Mouse (Mus musculus) heart, embryonic 13.5 days (tissue): ENCODE data around the gene Smok2b. TPM values are rescaled to one million over a fixed set of nuclear protein-coding genes. Genes with fewer than 3 reads are reported as not detected.
"Not testable (repeated sequence)": the region's sequence is repeated elsewhere in the genome, so short reads cannot be mapped to it uniquely, and the experiment has no call there.

Experiments used
- ATAC-seq: fragments of 200-750 bp; cut with Nextera tagmentation; 2 replicates; pipeline ENCODE4 v1.8.0; 2017; ENCODE audit warnings: moderate TSS enrichment; ENCODE audit not compliant: insufficient number of reproducible peaks, low FRiP score, low TSS enrichment; ENCODE audit errors: extremely low read depth
- H3K27ac ChIP-seq: fragments of 300-500 bp; sonication (generic); replicated peaks from 2 replicates; pipeline ENCODE4 v1.5.1; 2015; ENCODE audit warnings: moderate library complexity, mild to moderate bottlenecking, inconsistent platforms
- H3K27me3 ChIP-seq: fragments of 300-500 bp; sonication (generic); replicated peaks from 2 replicates; pipeline ENCODE4 v1.6.1; 2015; ENCODE audit warnings: mild to moderate bottlenecking, inconsistent platforms
- H3K36me3 ChIP-seq: fragments of 300-500 bp; sonication (generic); 2 replicates; pipeline ENCODE4 v1.6.1; 2015; ENCODE audit warnings: mild to moderate bottlenecking, inconsistent platforms
- H3K4me1 ChIP-seq: fragments of 300-500 bp; sonication (generic); 2 replicates; pipeline ENCODE4 v1.6.1; 2015; ENCODE audit warnings: inconsistent platforms
- H3K4me2 ChIP-seq: fragments of 300-500 bp; sonication (generic); 2 replicates; pipeline ENCODE4 v1.6.1; 2015; ENCODE audit warnings: inconsistent platforms, mild to moderate bottlenecking, moderate library complexity
- H3K4me3 ChIP-seq: fragments of 300-500 bp; sonication (generic); 2 replicates; pipeline ENCODE4 v1.5.1; 2015; ENCODE audit warnings: moderate library complexity, mild to moderate bottlenecking, inconsistent platforms
- H3K9ac ChIP-seq: fragments of 300-500 bp; sonication (generic); 2 replicates; pipeline ENCODE4 v1.6.1; 2015; ENCODE audit warnings: inconsistent platforms, mild to moderate bottlenecking, moderate library complexity
- H3K9me3 ChIP-seq: fragments of 300-500 bp; sonication (generic); 2 replicates; pipeline ENCODE4 v1.6.1; 2016; ENCODE audit warnings: inconsistent platforms
- WGBS: fragments of 180-500 bp; shearing (Covaris S2); methylation state at CpG from one replicate; pipeline ENCODE4 v1.1.7; 2015; ENCODE audit warnings: mixed read lengths; 5-methylcytosine and 5-hydroxymethylcytosine counted together
- polyA plus RNA-seq: library from polyadenylated mRNA; unstranded; fragments of >200 nt; fragmentation: Nextera tagmentation; extraction: Ambion mirVana; gene quantifications from 2 replicates; pipeline ENCODE4 v1.2.1, GENCODE M21; 2015

Gene Smok2b
- polyA plus RNA-seq, 1 experiment from 2014 or later = not detected

DNA sequence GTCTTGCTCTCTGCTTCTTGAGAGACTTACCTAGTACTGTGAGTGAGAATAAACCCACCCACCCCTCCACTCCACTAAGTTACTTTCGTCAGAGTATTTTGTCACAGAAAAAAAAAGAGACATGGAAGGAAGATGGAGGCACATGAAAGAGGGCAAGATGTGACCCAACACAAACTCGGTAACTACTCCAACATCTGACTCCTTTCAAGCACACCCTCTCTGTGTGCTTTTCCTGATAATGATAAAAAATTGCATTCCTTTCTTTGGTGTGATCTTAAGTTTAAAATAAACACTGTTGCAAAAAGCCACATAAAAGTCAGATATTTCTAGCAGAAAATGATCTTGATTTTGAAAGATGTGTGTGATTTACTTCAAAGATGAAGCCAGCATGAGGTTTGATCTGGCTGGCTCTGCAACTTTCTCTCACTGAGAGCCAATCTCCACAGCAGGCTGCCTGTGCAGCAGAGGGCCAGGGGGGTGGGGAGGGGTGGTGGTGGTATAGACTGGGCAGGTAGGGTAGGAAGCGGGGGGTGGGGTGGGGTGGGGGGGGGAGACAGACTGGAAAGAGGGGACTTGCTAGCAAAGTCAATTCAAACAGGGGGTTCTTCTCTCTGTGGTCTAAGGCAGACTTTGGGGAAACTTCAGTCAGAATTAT, 27.5 kb upstream of the Smok2b start:
- H3K27ac ChIP-seq, H3K4me1 ChIP-seq, H3K4me2 ChIP-seq, H3K27me3 ChIP-seq, H3K4me3 ChIP-seq, H3K36me3 ChIP-seq, H3K9ac ChIP-seq, ATAC-seq: not testable (repeated sequence)
- 63% methylated on average over 2 of the region's 3 CpGs for WGBS
- H3K9me3 ChIP-seq = peaks cover 53% of the 10 kb centered on the region

DNA sequence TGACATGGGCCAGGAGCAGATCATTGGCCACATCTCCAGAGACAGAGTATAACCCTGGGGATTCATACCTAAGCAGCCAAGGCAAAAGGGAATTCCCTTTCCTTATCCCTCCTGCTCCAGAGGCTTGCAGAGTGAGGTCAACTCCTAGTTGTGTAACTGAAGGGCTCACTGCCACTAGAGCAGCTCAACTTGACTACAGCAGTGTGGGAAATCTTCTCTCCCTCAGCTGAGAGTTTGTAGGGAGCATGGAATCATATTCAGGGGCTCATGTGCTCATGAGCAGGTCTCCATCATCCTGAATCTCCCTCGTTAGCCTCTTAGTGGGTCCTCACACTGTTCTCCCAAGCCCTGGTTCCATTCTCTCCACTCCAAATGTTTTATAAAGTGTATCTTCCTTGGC, 24.8 kb upstream of the Smok2b start:
- not testable (repeated sequence) for H3K27me3 ChIP-seq, H3K4me1 ChIP-seq, ATAC-seq, H3K9ac ChIP-seq, H3K4me3 ChIP-seq, H3K36me3 ChIP-seq, H3K27ac ChIP-seq, H3K4me2 ChIP-seq
- WGBS = 67% methylated on average over 1 of the region's 1 CpGs
- H3K9me3 ChIP-seq = peaks cover 58% of the 10 kb centered on the region

DNA sequence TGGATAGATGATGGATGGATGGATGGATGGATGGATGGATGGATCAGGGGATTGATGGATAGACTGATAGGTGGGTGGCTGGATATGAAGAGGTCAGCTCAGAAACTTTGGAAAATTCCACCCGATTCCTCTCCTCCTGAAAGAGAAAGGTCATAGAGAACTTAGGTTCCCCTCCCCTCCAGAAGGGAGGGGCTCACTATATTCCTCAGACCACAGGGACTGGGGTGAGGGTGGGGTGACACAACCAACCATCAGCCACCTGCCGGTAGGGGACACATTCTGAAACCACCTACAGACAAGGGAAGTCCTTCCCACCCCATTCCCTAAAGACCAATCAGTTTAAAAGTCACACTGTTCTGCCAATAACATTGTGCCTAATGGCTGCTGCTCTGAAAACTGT, 23.6 kb upstream of the Smok2b start:
- Histone ChIP-seq H3K9me3 (peaks cover 57% of the 10 kb centered on the region), H3K27ac (no peak overlapping the region), H3K4me2 (no peak overlapping the region), H3K4me3 (no peak overlapping the region), H3K27me3 (no peaks in the 10 kb centered on the region), H3K9ac (no peak overlapping the region), H3K4me1 (no peaks in the 10 kb centered on the region), H3K36me3 (no peaks in the 10 kb centered on the region)
- 0 out of 2 replicates have a peak, but pooled peaks have one; percentile 10 for ATAC-seq
- 77% methylated on average over 2 of the region's 2 CpGs for WGBS

DNA sequence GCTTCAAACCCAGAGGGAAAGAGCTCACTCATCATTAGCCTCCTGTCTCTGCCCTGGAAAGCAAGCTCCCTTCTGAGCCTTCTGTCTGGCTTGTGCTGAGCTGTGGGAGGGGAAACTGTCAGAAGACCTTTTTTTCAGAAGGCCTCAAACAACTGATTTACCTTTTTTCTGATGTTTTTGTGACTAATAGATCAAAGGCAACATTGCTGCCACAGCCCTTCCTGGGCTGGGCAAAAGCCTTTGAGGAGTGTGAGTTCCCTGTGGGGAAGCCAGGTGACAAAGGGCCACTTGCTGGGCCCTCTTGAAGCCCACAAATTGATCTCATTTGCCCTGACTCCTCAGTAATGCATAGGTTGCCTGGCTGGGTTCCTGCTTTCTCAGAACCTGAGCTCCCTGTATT, 21.6 kb upstream of the Smok2b start:
- H3K27ac ChIP-seq, H3K9ac ChIP-seq: not testable (repeated sequence)
- H3K9me3 ChIP-seq = peaks cover 70% of the 10 kb centered on the region

DNA sequence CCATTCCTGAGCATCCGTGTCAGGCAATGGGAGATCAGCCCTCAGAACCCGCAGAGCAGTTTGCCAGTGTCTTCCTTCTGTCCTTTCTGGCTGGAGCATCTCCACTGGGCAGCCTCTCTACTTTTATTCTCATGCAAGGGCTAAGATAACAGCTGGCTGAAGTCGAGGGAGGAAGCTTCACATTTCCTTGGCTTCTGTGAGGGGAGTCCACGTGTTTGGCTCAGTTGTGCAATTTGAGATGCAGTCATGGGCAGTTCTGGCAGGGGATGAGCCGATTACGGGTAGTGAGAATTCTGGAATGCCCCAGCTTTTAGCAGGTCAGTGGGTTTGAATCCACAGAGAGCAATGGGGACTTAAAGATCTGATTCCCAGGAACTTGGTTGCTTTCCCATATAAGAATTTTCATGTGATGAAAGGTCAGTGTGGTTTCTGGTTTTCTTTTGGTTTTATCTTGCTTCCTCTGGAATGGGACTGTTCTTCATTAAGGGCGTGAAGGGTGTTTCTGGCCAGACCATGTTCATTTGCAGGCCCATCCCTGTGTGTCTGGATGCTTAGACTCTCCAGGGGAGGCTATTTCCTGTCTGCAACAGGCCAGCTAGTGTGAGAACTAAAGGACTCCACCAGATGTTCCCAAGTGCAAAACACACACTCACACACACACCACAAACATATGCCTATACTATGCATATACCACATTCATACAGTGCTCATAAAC, 17.8 kb upstream of the Smok2b start:
- no peak overlapping the region for H3K4me3 ChIP-seq
- H3K4me2 ChIP-seq = no peak overlapping the region
- no peaks in the 10 kb centered on the region for H3K4me1 ChIP-seq
- ATAC-seq = no peak
- no peaks in the 10 kb centered on the region for H3K27me3 ChIP-seq
- H3K9me3 ChIP-seq = peaks cover 90% of the 10 kb centered on the region
- no peak overlapping the region for H3K9ac ChIP-seq
- 59% methylated on average over 7 of the region's 7 CpGs for WGBS
- H3K36me3 ChIP-seq = no peaks in the 10 kb centered on the region
- no peak overlapping the region for H3K27ac ChIP-seq

More for the DNA sequence above, 21.6 kb upstream of the Smok2b start:
- H3K36me3 ChIP-seq, H3K4me3 ChIP-seq, ATAC-seq, H3K4me1 ChIP-seq, H3K27me3 ChIP-seq, H3K4me2 ChIP-seq: not testable (repeated sequence)

DNA sequence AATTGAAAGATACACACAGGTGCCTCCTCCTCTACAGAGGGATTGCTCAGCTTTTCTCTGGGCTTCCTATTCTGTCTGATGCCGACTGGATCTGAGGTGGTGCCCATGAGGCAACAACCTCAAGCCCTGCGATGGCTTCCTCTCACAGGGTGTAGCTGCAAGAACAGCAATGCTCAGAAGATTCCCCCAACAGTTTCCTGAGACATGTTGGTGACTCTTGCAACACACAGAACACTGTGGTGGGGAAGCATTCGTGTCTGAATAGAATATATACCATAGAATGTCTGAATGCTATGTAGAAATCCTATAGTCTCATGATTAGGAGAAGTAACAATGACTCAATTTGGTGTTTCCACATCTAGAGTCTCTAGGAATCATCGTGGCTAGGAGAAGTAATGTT, 15.9 kb upstream of the Smok2b start:
- no peaks in the 10 kb centered on the region for H3K4me1 ChIP-seq
- H3K27ac ChIP-seq = no peak overlapping the region
- no peaks in the 10 kb centered on the region for H3K36me3 ChIP-seq
- H3K27me3 ChIP-seq = no peaks in the 10 kb centered on the region
- no peak overlapping the region for H3K4me2 ChIP-seq
- peaks cover 94% of the 10 kb centered on the region for H3K9me3 ChIP-seq
- 50% methylated on average over 4 of the region's 4 CpGs for WGBS
- H3K9ac ChIP-seq = no peak overlapping the region
- no peak overlapping the region for H3K4me3 ChIP-seq
- ATAC-seq = no peak

DNA sequence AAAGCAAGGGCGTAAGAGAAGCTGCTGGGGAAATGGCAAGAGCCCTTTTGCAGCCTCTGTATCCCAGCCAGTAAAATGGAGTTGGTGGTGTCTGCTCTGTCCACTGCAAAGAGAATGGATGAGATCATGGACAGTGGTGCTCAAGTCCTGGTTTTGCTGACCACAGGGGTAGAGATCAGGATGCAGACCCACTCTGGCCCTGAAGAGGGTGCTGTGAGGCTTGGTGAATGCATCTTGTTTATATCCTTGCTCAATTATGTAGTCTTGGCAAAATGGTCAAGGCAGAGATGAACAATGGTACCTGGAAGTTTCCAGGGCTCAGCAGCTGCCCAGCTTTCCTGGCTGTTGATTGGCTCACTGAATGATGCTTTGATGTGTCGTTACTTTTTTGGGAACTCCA, 14.5 kb upstream of the Smok2b start:
- Histone ChIP-seq H3K9me3 (peaks cover 99% of the 10 kb centered on the region), H3K4me2 (no peak overlapping the region), H3K4me3 (no peak overlapping the region), H3K36me3 (no peaks in the 10 kb centered on the region), H3K9ac (no peak overlapping the region), H3K27ac (no peak overlapping the region), H3K4me1 (no peaks in the 10 kb centered on the region), H3K27me3 (no peaks in the 10 kb centered on the region)
- WGBS = 65% methylated on average over 2 of the region's 2 CpGs
- ATAC-seq = no peak

DNA sequence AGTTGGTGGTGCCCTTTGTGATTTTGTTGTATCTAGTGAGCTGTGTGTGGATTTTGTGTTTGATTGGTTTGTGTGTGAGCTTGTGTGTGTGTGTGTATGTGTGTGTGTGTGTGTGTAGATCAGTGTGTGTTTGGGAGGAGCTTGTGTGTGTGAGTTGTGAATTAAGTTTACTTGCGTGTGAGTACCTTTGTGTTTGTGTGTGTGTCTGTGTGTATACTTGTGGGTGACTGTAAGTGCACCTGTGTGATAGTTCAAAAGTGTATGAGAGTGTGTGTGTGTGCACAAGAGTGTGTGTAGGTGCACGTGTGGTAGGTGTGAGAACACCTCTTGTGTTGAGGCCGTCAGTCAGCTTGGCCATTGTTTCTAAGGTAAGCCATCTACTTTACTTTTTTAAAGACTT, 9.2 kb upstream of the Smok2b start, which contains the start of gene Smok2a:
TSS of gene Smok2a (plus strand) at position 301 of the 400 bp plus-strand sequence.
- Histone ChIP-seq H3K4me3 (no peak within 1 kb of the TSS), H3K4me2 (no peak within 1 kb of the TSS), H3K9ac (no peak within 1 kb of the TSS), H3K27ac (no peak within 1 kb of the TSS), H3K27me3 (no peaks in the 10 kb centered on the region), H3K4me1 (no peaks in the 10 kb centered on the region), H3K36me3 (no peaks in the 10 kb centered on the region), H3K9me3 (peaks cover 95% of the 10 kb centered on the region)
- no peak for ATAC-seq
- 69% methylated on average over 3 of the region's 3 CpGs for WGBS

DNA sequence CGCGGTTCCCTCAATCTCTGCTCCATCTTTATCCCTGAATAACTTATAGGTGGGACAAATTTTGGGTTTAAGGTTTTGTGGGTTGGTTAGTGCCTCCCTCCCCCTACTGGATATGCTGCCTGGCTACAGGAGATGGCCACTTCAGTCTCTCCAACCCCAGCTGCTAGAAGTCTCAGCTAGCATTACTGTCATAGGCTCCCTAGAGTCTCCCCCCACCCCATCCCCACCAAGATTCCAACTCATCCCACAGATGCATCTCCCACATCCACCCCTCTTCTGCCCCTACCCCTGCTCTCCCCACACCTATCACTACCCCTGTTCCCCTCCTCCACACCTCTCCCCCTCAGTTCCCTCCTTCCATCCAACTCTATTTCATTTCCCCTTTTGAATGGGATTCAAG, 8.1 kb upstream of the Smok2b start:
- not testable (repeated sequence) for H3K36me3 ChIP-seq, H3K9ac ChIP-seq, H3K4me2 ChIP-seq, H3K4me1 ChIP-seq, H3K27ac ChIP-seq, H3K4me3 ChIP-seq, H3K27me3 ChIP-seq, ATAC-seq
- 74% methylated on average over 2 of the region's 2 CpGs for WGBS
- H3K9me3 ChIP-seq = peaks cover 95% of the 10 kb centered on the region

DNA sequence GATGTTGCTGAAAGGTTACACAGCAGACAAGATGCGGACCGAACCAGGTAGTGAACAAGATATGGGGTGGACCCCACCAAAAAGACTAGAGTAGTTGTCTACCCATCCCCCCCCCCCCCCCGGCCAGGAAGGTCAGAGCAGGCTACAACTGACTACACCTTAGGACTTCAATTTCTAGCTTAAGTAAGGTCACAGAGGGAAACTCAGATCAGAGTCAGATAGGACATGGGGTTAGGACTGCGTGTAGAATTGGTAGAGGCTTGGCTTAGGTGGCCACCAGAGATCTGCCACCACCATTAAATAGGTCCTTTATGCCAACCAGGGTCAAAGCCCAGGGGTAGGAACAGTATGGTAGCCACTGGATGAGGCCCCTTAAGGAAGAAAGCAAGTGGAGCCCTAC, 9.4 kb downstream of the Smok2b start:
- ATAC-seq = 0 out of 2 replicates have a peak, but pooled peaks have one; percentile 37
- H3K27me3 ChIP-seq, H3K4me2 ChIP-seq, H3K4me1 ChIP-seq, H3K36me3 ChIP-seq, H3K27ac ChIP-seq, H3K4me3 ChIP-seq, H3K9ac ChIP-seq: not testable (repeated sequence)
- H3K9me3 ChIP-seq = peaks cover 59% of the 10 kb centered on the region
- 74% methylated on average over 4 of the region's 4 CpGs for WGBS

DNA sequence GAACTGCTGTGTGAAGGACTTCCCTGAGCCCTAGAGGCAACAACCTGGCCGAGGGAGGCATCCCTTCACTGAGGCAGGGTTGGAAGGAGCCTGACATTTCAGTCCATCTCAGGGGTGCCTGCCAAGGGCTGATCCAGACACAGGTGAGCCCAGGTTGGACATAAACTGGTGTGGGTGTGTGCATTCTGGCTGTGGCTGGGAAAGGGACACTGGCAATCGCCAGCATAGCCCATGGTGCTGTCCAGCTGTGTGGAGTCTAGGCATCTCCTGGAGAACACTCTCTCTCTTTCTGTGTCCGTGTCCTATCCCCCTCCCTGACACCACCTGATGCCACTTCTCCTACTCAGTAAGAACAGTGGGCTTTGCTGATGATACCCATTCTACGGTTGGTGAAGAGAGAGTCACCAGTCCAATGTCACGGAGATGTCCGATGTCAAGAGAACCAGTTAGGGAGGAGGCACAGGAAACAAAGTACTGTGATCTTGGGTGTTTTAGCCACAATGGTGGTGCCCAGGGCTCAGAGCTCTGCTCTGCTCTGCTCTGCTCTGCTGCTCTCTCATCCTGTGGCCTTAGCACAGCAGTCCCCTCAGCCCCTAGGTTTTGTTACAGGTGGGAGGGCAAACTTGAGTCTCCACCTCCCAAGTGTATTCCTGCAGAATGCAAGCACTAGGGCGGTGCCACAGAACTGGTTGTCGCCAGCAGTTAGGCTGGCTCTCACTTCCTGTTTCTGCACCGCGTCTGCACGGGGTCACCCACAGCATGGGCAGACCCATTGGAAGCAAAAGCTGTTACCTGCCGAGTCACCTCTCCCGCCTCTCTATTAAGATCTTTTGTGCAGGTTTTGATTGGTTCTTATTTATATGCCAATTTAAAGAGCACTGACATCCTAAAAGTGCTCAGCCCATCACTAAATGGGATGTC, 11.0 kb downstream of the Smok2b start:
- not testable (repeated sequence) for H3K27ac ChIP-seq, H3K4me1 ChIP-seq, H3K36me3 ChIP-seq, H3K27me3 ChIP-seq, H3K4me2 ChIP-seq, H3K9ac ChIP-seq, H3K4me3 ChIP-seq
- 0 out of 2 replicates have a peak, but pooled peaks have one; percentile 23 for ATAC-seq
- peaks cover 44% of the 10 kb centered on the region for H3K9me3 ChIP-seq
- WGBS = 73% methylated on average over 7 of the region's 13 CpGs
